Mouse (Mus musculus) thymus, adult 2 months (tissue): ENCODE data around the gene Btf3l4. TPM values are rescaled to one million over a fixed set of nuclear protein-coding genes. Genes with fewer than 3 reads are reported as not detected.
A peak's percentile ranks its signal among the peaks of the same experiment; 100 is the strongest.

Experiments used
- DNase-seq: peaks from one replicate; pipeline ENCODE4 v3.0.0; 2021
- H3K27ac ChIP-seq: fragments of 200-500 bp; 2 replicates; pipeline ENCODE4 v1.5.1; 2012; ENCODE audit warnings: low read length, control low read depth; ENCODE audit not compliant: control insufficient read depth, insufficient read depth
- H3K27me3 ChIP-seq: fragments of 200-500 bp; 2 replicates; pipeline ENCODE4 v1.6.1; 2012; ENCODE audit warnings: mild to moderate bottlenecking, low read length, moderate library complexity, mixed read lengths; ENCODE audit not compliant: control insufficient read depth, insufficient read depth
- H3K36me3 ChIP-seq: fragments of 200-500 bp; 2 replicates; pipeline ENCODE4 v1.6.1; 2012; ENCODE audit warnings: mild to moderate bottlenecking, low read length, moderate library complexity; ENCODE audit not compliant: control insufficient read depth, insufficient read depth
- H3K4me1 ChIP-seq: fragments of 200-500 bp; replicated peaks from 2 replicates; pipeline ENCODE4 v1.6.1; 2012; ENCODE audit warnings: low read length; ENCODE audit not compliant: control insufficient read depth, insufficient read depth
- H3K4me3 ChIP-seq: fragments of 200-500 bp; 2 replicates; pipeline ENCODE4 v1.5.1; 2012; ENCODE audit warnings: mild to moderate bottlenecking, low read length, control low read depth, moderate library complexity; ENCODE audit not compliant: control insufficient read depth, insufficient read depth
- CTCF ChIP-seq: fragments of 200-500 bp; IDR thresholded peaks from 2 replicates; pipeline ENCODE4 v1.5.1; 2012; ENCODE audit warnings: mild to moderate bottlenecking, control low read depth, low read length, moderate library complexity, borderline replicate concordance; ENCODE audit not compliant: control insufficient read depth, poor library complexity, insufficient read depth; ENCODE audit errors: extremely low read depth
- POLR2A ChIP-seq: fragments of 200-500 bp; IDR thresholded peaks from 2 replicates; pipeline ENCODE4 v1.6.1; 2012; ENCODE audit warnings: mild to moderate bottlenecking, low read length, control low read depth, moderate library complexity; ENCODE audit not compliant: control insufficient read depth, poor library complexity, insufficient read depth; ENCODE audit errors: extremely low read depth
- WGBS: fragments of 180-500 bp; shearing (Covaris S2); methylation state at CpG from one replicate; pipeline ENCODE4 v1.1.7; 2018; 5-methylcytosine and 5-hydroxymethylcytosine counted together
- polyA plus RNA-seq: library from polyadenylated mRNA; depleted of rRNA; stranded (reverse); fragments of >200 nt; gene quantifications from 2 replicates; pipeline ENCODE4 v1.2.3, GENCODE M21; 2012

The Btf3l4 gene
- polyA plus RNA-seq, 1 experiment, result 19.3 TPM

DNA sequence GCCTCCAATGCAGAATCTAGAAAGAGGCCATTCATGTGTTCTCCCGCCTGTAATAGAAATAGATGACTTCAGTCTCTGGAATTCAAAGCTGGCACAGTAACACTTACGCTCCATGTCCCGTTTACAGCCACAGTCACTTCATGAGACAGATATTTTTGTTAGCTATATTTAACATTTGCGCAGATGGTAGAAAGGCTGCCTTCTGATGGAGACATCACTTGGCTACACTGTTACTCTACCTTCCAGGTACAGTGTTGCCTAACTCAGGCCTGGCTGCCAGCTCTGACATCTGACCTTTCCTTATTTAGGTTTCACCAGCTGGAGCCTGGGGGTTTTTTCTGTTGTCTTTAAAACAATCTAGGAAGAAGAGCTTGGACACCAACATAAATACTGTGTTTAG, 4.6 kb upstream of the Btf3l4 start:
- TF ChIP-seq POLR2A, result no peak
- WGBS, result 96% methylated on average over 4 of the region's 4 CpGs
- Histone ChIP-seq H3K4me1 (peaks cover 7% of the 10 kb centered on the region), H3K4me3 (no peak overlapping the region), H3K27me3 (no peaks in the 10 kb centered on the region), H3K36me3 (no peaks in the 10 kb centered on the region), H3K27ac (no peak overlapping the region)
- DNase-seq, result no peak

GRCm38 (mm10) chr4:108835496-108835895, 2.1 kb upstream of the Btf3l4 start:
- WGBS, result 78% methylated on average over 3 of the region's 3 CpGs
- H3K4me1 ChIP-seq, result peaks cover 7% of the 10 kb centered on the region
- no peak overlapping the region for H3K27ac ChIP-seq
- no peaks in the 10 kb centered on the region for H3K27me3 ChIP-seq
- no peaks in the 10 kb centered on the region for H3K36me3 ChIP-seq
- no peak for TF ChIP-seq CTCF
- TF ChIP-seq POLR2A, result no peak
- DNase-seq, result peak; percentile 3
- no peak overlapping the region for H3K4me3 ChIP-seq

DNA sequence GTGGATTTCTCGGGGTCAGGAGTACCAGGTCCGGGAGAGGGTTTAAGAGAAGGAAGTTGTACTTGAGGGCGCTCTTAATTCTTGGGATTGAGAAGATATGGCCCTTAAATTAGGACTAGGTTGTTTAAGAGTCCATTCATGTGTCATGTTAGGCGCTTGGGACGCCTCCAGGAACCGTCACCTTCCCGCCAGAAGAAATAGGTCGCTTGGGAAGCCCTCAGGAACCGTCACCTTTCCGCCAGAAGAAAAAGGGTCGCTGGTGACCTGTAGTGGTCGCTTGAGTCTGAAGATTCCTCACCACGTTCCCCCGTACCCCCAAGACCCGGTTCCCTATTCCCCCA, 1.5 kb upstream of the Btf3l4 start:
- H3K4me1 ChIP-seq, result peaks cover 7% of the 10 kb centered on the region
- H3K36me3 ChIP-seq, result no peaks in the 10 kb centered on the region; the same call in 1 of the 2 replicates
- H3K27ac ChIP-seq, result peak overlapping the region; percentile 90
- no peaks in the 10 kb centered on the region for H3K27me3 ChIP-seq
- peak overlapping the region; percentile 99 for H3K4me3 ChIP-seq
- 2% methylated on average over 15 of the region's 15 CpGs for WGBS
- peak; percentile 14 for DNase-seq
- TF ChIP-seq CTCF (no peak), POLR2A (no peak)

DNA sequence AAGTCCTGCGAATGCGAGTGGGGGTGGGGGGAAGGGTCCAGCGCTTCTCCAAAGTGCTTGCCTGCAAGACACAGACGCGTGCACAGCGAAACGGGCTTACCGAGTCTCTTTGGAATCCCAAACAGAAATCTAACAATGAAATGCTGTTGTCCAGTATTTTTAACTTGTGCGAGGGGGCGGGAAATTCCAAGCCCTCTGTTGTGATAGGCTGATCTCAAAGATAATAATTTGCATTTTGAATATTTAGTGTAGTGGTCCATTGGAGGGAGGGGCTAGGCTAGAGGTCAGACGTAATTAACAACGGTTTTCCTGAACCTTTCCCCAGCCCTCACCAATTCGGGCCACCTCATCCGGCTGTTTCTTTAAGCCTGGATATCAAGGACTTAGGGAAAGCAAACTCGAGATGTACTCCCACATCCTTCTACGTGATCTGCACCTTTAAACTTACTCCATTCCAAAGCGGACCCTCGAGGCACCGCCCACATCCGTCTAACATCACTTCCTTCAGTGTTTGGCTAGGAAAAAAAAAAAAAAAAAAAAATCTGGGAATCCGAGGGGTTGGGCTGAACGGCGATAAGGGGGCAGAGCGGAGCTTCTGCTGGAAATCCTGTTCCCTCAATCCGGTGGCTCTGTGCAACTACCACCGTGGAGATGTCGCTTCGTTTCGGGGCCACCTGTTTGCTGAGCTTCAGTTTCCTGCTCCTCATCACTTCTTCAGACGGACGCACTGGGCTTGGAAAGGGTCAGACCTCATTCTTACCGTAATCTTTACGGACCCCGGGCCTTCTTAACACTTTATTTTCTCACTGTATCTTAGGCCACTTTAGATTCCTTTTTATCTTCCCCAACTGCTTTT, 929 bp upstream of the Btf3l4 start, which contains the start of gene Txndc12:
TSS of gene Txndc12 (plus strand) at position 487 of the 856 bp plus-strand sequence.
- Histone ChIP-seq H3K4me3 (peak within 1 kb of the TSS; percentile 99), H3K27ac (peak within 1 kb of the TSS; percentile 90), H3K27me3 (no peaks in the 10 kb centered on the region), H3K4me1 (peaks cover 7% of the 10 kb centered on the region), H3K36me3 (no peaks in the 10 kb centered on the region; the same call in 1 of the 2 replicates)
- DNase-seq, result peak; percentile 80
- under 1% methylated on average over 34 of the region's 34 CpGs for WGBS
- TF ChIP-seq CTCF, result no peak
- TF ChIP-seq POLR2A, result 0 out of 2 replicates have a peak, but pooled peaks have one; percentile 8

DNA sequence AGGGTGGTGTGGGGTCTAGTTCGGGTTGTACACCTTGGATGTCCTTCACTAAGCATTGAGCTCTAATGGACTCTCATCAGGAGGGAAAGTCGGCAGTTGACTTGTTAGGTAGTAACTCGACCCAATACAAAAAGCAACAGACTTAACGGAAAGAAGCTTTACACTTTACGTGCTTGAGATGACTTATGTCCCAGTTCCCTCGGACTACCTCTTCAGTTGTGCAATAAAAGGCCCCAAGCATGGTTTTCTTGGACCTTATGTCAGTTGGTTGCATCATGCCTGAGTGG, 357 bp upstream of the Btf3l4 start:
- TF ChIP-seq POLR2A (no peak; the same call in 1 of the 2 replicates), CTCF (no peak)
- H3K27me3 ChIP-seq, result no peaks in the 10 kb centered on the region
- WGBS, result under 1% methylated on average over 6 of the region's 6 CpGs
- peak overlapping the region; percentile 99 for H3K4me3 ChIP-seq
- peaks cover 7% of the 10 kb centered on the region for H3K4me1 ChIP-seq
- H3K27ac ChIP-seq, result peak overlapping the region; percentile 90
- H3K36me3 ChIP-seq, result peaks cover 3% of the 10 kb centered on the region; the same call in 1 of the 2 replicates
- DNase-seq, result no peak

DNA sequence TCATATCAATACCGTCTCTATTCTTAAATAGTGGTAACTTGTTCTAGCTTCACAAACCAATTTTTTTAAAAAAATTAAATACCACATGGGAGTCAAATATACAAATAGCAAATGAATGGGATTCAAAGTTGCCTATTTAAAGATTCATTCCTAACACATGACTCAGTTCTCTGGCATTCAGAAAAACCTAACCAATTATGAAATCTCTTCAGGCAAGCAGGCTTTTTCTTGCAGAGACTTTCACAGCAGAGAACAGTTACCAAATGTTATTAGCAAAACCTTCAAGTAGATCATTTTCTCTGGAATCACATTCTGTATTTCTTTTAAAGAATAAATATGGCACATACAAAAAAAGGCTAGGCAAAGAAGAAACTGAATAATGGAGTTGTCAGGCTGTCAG, 2.7 kb downstream of the Btf3l4 start:
- no peaks in the 10 kb centered on the region for H3K27me3 ChIP-seq
- 94% methylated on average over 1 of the region's 1 CpGs for whole genome bisulfite sequencing
- no peak for DNase-seq
- H3K4me3 ChIP-seq, result no peak overlapping the region
- H3K27ac ChIP-seq, result no peak overlapping the region
- peaks cover 13% of the 10 kb centered on the region for H3K36me3 ChIP-seq
- TF ChIP-seq CTCF (no peak), POLR2A (no peak)
- peaks cover 6% of the 10 kb centered on the region for H3K4me1 ChIP-seq
